Mouse (Mus musculus) G1E (cell line): ENCODE results near the gene Nle1. TPM values are rescaled to one million over a fixed set of nuclear protein-coding genes. Genes with fewer than 3 reads are reported as not detected.

Experiments used
- ATAC-seq: 2 replicates; pipeline ENCODE4 v1.8.0; 2016; ENCODE audit warnings: mild to moderate bottlenecking; ENCODE audit not compliant: insufficient number of reproducible peaks, poor library complexity, low FRiP score, severe bottlenecking; ENCODE audit errors: extremely low read depth
- DNase-seq: peaks from one replicate; pipeline ENCODE4 v3.0.0; 2012; ENCODE audit warnings: low spot score
- H3K27me3 ChIP-seq: 2 replicates; pipeline ENCODE4 v1.6.1; 2012; ENCODE audit warnings: mild to moderate bottlenecking, low read length, inconsistent platforms; ENCODE audit not compliant: insufficient read depth
- H3K36me3 ChIP-seq: replicated peaks from 2 replicates; pipeline ENCODE3; 2012; ENCODE audit warnings: mild to moderate bottlenecking, inconsistent platforms
- H3K4me1 ChIP-seq: 2 replicates; pipeline ENCODE4 v1.6.1; 2012; ENCODE audit warnings: low read depth, low read length, inconsistent platforms, mixed read lengths; ENCODE audit not compliant: insufficient read depth
- H3K4me3 ChIP-seq: 2 replicates; pipeline ENCODE4 v1.5.1; 2012; ENCODE audit warnings: low read depth, mild to moderate bottlenecking, inconsistent platforms, low read length, moderate library complexity, mixed read lengths
- H3K9me3 ChIP-seq: replicated peaks from 2 replicates; pipeline ENCODE4 v1.6.1; 2012; ENCODE audit warnings: inconsistent platforms
- CTCF ChIP-seq: IDR thresholded peaks from 2 replicates; pipeline ENCODE4 v1.5.1; 2012; ENCODE audit warnings: low read depth, low read length, inconsistent platforms, mixed read lengths
- GATA1 ChIP-seq: IDR thresholded peaks from 2 replicates; pipeline ENCODE4 v1.6.1; 2012; ENCODE audit warnings: borderline replicate concordance, low read length, inconsistent platforms, mixed read lengths
- GATA2 ChIP-seq: IDR thresholded peaks from 2 replicates; pipeline ENCODE4 v1.6.1; 2012; ENCODE audit warnings: low read depth, low read length, inconsistent platforms, borderline replicate concordance
- POLR2AphosphoS5 ChIP-seq: IDR thresholded peaks from 2 replicates; pipeline ENCODE4 v1.6.1; 2012; ENCODE audit warnings: low read depth, low read length, inconsistent platforms; ENCODE audit not compliant: insufficient replicate concordance
- TAL1 ChIP-seq: conservative IDR thresholded peaks from 2 replicates; pipeline ENCODE4 v1.6.1; 2012; ENCODE audit warnings: low read depth, low read length, inconsistent platforms, mixed read lengths
- polyA plus RNA-seq: library from polyadenylated mRNA; stranded (reverse); fragments of >175 nt; gene quantifications from 2 replicates; pipeline ENCODE4 v1.2.3, GENCODE M21; 2012
- total RNA-seq, 2 experiments: library from RNA; stranded (forward) in 1 of 2; stranded (reverse) in 1 of 2; fragments of 200-1000 nt in 1 of 2; fragments of >200 nt in 1 of 2; fragmentation: Nextera tagmentation in 1 of 2; gene quantifications; 2 replicates each; pipeline ENCODE4 v1.2.3; 2014 to 2017

Gene Nle1
- total and polyA plus RNA-seq, 3 experiments: 18.6 to 92.9 (median 27.6) TPM

DNA sequence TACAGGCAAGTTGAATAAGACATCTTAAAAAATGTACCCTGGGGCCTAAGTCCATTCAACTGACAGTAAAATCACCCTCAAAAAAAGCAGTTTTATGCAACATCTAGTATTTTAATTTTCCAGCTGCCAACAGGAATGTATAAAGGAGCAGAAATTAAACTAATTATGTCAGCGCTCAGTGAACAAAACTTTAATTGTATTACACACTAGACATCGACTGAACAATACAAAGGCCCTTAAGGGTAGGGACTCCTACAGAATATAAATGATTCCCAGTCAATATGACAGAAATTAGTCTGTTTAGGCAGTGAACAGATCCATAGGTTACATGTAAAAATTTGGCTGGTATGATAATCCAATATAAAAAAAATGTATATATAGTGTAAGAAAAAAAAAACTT lies 45.2 kb downstream of the Nle1 start:
- Histone ChIP-seq H3K9me3 (no peaks in the 10 kb centered on the region), H3K27me3 (no peaks in the 10 kb centered on the region), H3K36me3 (peaks cover 55% of the 10 kb centered on the region), H3K4me3 (no peak overlapping the region), H3K4me1 (peaks cover 73% of the 10 kb centered on the region)
- DNase-seq (no peak), ATAC-seq (no peak)
- no peak for TF ChIP-seq POLR2AphosphoS5
- no peak for TF ChIP-seq TAL1
- no peak for TF ChIP-seq GATA2
- no peak for TF ChIP-seq CTCF
- no peak for TF ChIP-seq GATA1

DNA sequence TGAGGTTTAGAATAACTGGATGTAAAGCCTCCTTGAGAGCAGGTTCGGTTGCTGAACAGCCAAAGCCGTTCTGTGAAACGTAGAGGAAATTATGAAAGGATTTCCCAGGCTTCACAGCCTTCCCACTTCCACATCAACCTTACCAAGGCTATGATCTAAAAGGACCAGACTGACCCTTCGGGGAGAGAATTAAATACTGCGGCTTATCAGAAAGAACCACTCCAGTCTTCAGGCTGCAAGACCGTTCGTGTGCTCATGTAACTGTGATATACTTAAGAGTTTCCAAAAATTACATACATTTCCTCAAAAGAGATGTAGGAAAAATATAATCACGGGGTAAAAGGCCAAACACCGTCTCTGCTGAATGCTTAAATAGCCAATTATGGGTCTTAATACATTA lies 45.6 kb downstream of the Nle1 start:
- peaks cover 57% of the 10 kb centered on the region for H3K36me3 ChIP-seq
- no peak for ATAC-seq

DNA sequence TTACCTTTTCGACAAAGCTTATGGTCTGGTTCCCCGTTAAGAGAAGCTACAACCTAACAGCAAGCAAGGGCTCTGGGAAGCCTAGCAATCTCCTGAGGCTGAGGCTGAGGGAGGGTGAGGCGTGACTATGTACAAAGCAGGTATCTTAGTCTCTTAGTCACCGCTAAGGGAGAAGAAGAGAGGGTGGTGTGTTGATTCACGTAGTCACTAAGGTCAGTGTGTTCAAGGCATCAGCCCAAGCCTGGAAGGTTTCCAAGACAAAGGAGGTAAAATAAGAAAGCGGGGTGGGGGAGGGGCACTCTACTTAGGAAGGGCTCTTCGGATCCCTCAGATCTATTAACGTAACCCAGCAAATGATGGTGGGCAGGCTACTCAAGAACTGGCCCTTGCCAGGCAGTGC lies 46.7 kb downstream of the Nle1 start:
- peaks cover 64% of the 10 kb centered on the region for H3K36me3 ChIP-seq
- no peak for ATAC-seq
- no peak for DNase-seq
- no peak for TF ChIP-seq POLR2AphosphoS5
- no peak for TF ChIP-seq TAL1
- no peak for TF ChIP-seq CTCF
- TF ChIP-seq GATA1: no peak
- no peak for TF ChIP-seq GATA2
- no peak overlapping the region for H3K4me3 ChIP-seq
- H3K27me3 ChIP-seq: no peaks in the 10 kb centered on the region
- H3K4me1 ChIP-seq: peaks cover 69% of the 10 kb centered on the region
- H3K9me3 ChIP-seq: no peaks in the 10 kb centered on the region

More for the DNA sequence above, 45.6 kb downstream of the Nle1 start:
- H3K4me3 ChIP-seq: no peak overlapping the region
- TF ChIP-seq TAL1 (no peak), POLR2AphosphoS5 (no peak), GATA2 (no peak), GATA1 (no peak), CTCF (no peak)
- H3K27me3 ChIP-seq: no peaks in the 10 kb centered on the region
- no peak for DNase-seq
- H3K9me3 ChIP-seq: no peaks in the 10 kb centered on the region
- H3K4me1 ChIP-seq: peaks cover 72% of the 10 kb centered on the region

DNA sequence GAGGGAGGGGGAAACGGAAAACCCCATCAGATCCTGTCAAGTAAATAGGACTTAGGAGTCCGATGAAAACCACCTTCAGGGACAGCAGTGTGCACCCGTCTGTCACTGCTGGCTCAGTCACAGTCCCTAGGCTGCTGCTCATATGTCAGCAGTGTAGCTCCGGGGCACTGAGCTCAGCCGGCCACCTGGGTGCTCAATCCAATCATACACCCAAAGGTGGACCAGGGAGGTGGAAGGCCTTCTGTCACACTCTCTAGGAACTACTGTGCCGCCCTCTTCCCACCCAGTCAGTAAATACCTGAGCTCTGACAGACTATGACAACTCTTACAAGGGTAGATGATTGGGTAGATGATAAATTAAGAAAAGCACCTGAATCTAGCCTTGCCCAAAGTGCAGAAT lies 47.5 kb downstream of the Nle1 start:
- Histone ChIP-seq H3K36me3 (peaks cover 71% of the 10 kb centered on the region), H3K4me3 (no peak overlapping the region), H3K9me3 (no peaks in the 10 kb centered on the region), H3K27me3 (no peaks in the 10 kb centered on the region), H3K4me1 (peaks cover 69% of the 10 kb centered on the region)
- ATAC-seq (no peak), DNase-seq (no peak)
- TF ChIP-seq TAL1: no peak
- no peak for TF ChIP-seq CTCF
- no peak for TF ChIP-seq POLR2AphosphoS5
- TF ChIP-seq GATA1: no peak
- no peak for TF ChIP-seq GATA2

DNA sequence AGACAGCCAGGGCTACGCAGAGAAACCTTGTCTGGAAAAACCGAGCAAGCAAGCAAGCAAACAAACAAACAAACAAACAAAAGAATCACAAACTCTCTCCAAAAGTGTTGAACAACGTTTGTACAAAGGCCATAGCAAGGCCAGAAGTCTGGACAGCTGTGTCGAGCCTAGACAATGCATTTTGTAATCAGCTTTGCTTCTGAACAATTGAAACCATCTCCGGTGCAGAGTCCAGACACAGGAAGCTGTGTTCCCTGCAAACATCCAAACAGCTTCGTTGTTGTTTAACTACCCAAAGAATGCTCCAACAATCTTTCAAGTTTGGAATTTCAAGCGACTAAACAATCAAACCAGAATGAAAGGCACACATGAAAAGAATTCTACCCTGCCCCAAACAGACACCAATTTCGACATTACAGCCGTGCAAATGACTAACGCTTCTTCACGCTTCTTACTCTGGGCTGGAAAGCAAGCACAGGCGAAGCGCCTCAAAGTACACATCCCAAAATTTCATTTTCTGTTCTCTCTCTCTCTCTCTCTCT lies 50.8 kb downstream of the Nle1 start:
- Histone ChIP-seq H3K4me3 (no peak overlapping the region), H3K36me3 (peaks cover 91% of the 10 kb centered on the region), H3K4me1 (peaks cover 68% of the 10 kb centered on the region), H3K9me3 (no peaks in the 10 kb centered on the region), H3K27me3 (no peaks in the 10 kb centered on the region)
- TF ChIP-seq POLR2AphosphoS5: no peak
- TF ChIP-seq CTCF: no peak
- TF ChIP-seq TAL1: no peak
- no peak for TF ChIP-seq GATA1
- no peak for TF ChIP-seq GATA2
- no peak for DNase-seq
- no peak for ATAC-seq

DNA sequence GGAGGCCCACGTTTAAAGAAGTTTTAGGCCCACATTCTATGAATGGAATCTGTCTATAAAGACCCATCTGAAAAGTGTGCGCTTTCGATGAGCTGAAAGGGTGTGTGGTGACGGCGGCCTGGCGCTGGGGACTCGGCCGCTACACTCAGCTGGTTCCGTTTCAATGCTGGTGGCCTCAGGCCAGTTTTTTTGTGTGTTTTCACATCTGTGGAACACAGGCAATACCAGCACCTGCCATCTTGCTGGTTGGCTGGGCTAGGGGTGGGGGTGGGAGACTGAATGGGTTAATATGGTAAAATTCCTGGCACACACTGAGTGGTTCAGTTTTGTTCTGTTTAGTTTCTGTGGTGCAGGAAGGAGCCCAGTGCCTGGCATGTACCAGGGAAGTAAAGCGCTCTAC lies 52.2 kb downstream of the Nle1 start:
- H3K9me3 ChIP-seq: no peaks in the 10 kb centered on the region
- TF ChIP-seq TAL1: no peak
- TF ChIP-seq GATA1: no peak
- TF ChIP-seq POLR2AphosphoS5: no peak
- TF ChIP-seq CTCF: no peak
- no peak for TF ChIP-seq GATA2
- peaks cover 67% of the 10 kb centered on the region for H3K4me1 ChIP-seq
- peaks cover 90% of the 10 kb centered on the region for H3K36me3 ChIP-seq
- H3K27me3 ChIP-seq: no peaks in the 10 kb centered on the region
- ATAC-seq (no peak), DNase-seq (no peak)
- H3K4me3 ChIP-seq: no peak overlapping the region

DNA sequence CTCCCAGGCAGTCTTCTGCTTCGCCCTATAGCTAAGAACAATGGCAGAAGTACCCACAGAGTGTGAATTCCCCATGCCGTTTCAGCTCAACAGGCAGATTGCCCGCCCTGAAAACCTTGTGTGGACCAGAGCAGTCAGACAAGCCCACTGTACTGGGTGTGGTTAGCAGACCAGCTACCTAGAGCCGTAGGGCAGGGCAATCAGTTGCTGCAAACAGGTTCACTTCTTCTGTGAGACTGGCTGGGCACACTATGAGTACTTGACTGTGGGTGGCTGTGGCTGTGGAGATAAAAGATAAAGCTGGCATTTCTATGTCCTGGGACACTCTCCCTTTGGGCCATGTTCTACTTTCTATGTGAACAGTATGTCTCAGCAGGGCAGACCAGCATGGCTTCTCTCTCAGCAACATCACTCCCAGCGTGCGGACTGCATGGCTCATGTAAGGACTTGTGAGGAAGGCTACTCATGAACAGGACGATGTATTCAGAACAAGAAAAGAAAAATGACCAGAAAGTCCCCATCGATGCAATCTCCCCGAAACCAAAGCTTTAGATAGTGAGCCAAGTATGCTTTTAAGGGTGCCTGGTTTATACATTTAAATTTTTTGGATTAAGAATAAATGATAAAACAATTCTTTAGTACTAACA lies 52.8 kb downstream of the Nle1 start:
- Histone ChIP-seq H3K27me3 (no peaks in the 10 kb centered on the region), H3K9me3 (no peaks in the 10 kb centered on the region), H3K36me3 (peaks cover 90% of the 10 kb centered on the region), H3K4me1 (peaks cover 69% of the 10 kb centered on the region), H3K4me3 (peak overlapping the region; percentile 47; the same call in 1 of the 2 replicates)
- TF ChIP-seq GATA2 (no peak), POLR2AphosphoS5 (no peak), CTCF (no peak), GATA1 (no peak), TAL1 (no peak)
- ATAC-seq (peak; percentile 15), DNase-seq (no peak)
